Mouse (Mus musculus): ENCODE measurements around the gene Zfp458.
"Not testable (repeated sequence)": the region's sequence is repeated elsewhere in the genome, so short reads cannot be mapped to it uniquely, and the experiment has no call there.

Zfp458 gene

DNA sequence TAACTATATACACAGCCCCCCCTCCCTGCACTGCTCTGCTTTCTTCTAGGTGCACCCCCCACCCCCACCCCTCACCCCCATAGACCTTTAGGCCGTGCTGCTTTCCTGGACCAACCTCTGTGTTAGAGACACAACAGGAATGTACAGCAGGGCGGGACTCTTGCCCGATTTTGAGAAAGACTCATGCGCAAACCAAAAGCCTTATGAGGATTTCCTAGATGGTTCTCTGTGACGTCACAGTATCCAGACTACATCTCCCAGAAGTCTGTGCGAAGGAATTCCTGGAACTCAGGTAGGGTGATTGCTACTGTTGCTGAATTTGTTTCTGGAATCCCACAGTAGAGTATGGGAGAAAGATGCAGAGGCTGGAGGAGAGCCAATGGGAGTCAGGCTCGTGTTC, at the start of gene Zfp458:
Gene Zfp458, minus strand, starts transcription at position 153 of the 400 bp plus-strand sequence.
- no peak for DNase-seq

DNA sequence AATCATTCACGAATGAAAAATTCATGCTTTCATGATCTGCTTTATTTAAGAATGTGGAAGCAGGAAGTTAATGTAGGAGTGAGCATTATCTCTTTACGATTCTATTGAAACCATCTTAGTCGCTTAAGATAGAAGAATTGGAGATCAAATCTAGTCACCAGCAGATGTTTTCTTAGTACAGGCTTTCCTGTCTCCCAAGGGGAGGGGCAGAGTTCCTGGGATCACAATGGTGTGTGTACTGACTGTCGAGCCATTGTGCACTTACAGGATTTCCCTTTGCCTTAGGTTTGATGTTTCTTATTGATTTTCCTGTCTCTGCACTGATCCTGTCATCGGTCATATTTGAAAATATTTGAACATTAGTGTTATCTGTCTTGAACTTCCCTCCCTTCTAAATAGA, 28.5 kb upstream of the Zfp458 start:
- no peak for DNase-seq

DNA sequence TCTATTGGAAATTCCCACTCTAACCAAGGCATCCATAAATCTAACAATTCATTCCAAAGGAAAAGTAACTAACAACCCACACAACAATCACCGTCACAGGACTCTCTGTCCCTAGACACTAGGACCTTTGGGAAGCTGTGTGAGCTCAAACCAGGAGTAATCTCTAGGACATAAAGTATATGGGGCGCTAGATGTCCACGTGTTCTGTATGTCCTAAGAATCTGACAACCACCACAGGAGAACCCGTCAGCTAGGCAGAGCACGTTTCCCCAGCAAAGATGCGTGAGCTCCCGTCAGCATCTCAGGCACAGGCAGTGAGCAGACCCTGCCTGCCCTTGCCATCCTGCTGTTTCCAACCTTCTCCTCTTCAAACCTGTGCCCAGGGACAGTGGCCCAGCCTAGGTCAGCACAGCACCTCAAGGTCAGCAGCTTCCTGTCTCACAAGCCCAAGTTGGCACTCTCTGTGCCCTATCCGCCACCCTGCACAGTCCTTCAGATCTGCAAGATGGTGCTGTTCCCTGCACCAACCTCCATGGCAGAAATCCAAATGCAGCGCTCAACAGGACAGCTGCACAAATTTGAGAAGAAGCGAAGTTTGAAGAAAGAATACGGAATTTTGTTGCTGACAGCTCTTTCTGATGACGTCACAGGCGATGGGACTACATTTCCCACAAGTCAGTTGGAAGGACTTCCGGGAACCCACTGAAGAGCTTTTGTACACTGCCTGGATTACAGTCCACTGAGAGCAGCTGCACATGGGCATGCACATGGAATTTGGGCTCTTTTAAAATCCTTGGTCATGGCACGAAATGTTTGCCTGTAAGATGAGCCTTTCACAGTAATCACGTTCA, 27.8 kb upstream of the Zfp458 start, which contains the start of gene Zfp457:
Gene Zfp457, minus strand, starts transcription at position 664 of the 851 bp plus-strand sequence.
- DNase-seq, result peak; percentile 62 to 76

DNA sequence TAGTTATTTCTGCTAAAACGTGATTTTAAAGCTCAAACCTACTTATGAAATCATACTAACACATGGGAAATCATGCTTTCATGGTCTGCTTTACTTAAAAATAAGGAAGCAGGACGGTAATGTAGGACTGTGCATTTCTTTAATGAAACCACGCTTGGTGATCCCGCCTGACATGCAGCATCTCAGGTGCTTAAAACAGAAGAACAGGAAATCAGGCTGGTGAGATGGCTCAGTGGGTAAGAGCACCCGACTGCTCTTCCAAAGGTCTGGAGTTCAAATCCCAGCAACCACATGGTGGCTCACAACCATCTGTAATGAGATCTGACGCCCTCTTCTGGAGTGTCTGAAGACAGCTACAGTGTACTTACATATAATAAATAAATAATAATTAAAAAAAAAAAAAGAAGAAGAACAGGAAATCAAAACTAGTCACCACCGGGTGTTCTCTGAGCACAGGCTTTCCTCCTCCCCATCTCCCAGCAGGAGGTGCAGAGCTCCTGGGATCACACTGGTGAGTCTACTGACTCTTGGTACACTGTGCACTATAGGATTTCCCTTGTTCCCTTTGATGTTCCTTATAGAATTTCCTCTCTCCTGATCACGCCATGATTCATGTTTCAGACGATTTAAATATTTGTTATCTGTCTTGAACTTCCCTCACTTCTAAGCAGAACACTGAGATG, 8.7 kb downstream of the Zfp458 start:
- not testable (repeated sequence) for DNase-seq

GRCm38 (mm10) chr13:67268568-67269369, 9.5 kb downstream of the Zfp458 start:
- DNase-seq, result peak; percentile 40 to 72

DNA sequence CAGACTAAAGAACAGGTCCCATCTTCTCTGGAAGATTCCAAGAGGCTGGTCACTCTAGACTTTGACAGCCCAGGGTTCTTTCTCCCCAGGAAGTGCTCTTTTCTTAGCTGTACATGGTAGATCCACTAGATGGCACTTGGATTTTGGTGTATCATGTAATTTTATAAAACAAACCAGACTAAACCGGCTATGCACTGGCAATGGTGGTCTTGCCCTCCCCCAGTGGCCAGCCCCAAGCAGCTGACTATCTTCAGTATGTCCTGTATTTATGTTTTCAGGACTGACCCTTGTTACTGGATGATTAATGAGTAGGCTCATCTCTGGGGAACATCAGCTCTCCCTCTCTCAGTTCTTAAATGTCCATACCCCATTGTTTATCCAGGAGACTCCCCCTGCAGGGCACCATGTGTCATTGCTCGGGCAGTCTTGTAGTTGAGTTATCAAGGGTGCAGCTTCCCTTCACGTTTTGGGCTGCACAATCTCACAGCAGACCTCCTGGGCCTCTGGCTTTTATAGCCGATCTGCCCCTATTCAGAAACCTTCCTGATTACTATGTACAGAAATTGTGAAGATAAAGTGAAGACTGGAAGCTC, 64.2 kb downstream of the Zfp458 start:
- no peak for DNase-seq
